Mouse (Mus musculus) liver, embryonic 14.5 days (tissue): ENCODE measurements around the gene Rinl.
A peak's percentile ranks its signal among the peaks of the same experiment; 100 is the strongest.

Experiments used
- CTCF ChIP-seq: IDR thresholded peaks from 2 replicates; pipeline ENCODE4 v1.5.1; 2016; ENCODE audit warnings: antibody characterized with exemption, low read depth, control low read depth
- EP300 ChIP-seq: IDR thresholded peaks from 2 replicates; pipeline ENCODE4 v1.6.1; 2016; ENCODE audit warnings: antibody characterized with exemption, low read depth

DNA sequence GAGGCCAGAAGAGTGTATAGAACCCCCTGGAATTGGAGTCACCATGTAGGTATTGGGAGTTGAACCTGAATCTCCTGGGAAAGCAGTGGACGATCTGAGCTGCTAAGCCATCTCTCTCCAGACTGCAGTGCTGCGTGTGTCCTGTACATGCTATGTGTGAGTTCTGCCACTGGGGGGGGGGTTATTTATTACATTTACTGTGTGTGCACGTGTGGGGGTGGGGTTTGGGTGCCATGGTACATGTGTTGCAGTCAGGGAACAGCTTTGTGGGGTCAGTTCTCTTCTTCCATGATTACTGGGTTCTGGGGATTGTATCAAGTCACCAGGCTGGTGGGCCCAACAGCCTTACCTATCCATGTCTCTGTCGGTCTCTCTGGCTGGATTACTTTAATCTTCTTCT lies 18.1 kb downstream of the Rinl start:
- TF ChIP-seq EP300 (no peak), CTCF (peak; percentile 43)
